Mouse (Mus musculus) myocyte (in vitro differentiated cells): ENCODE measurements around the gene Scamp4. TPM values are rescaled to one million over a fixed set of nuclear protein-coding genes. Genes with fewer than 3 reads are reported as not detected.

Experiments used
- H3K27me3 ChIP-seq: one replicate; pipeline ENCODE4 v1.6.1; 2011; ENCODE audit not compliant: control insufficient read depth, insufficient read depth, insufficient read length
- H3K36me3 ChIP-seq: one replicate; pipeline ENCODE4 v1.6.1; 2011; ENCODE audit not compliant: control insufficient read depth, insufficient read depth
- H3K4me2 ChIP-seq: one replicate; pipeline ENCODE4 v1.6.1; 2011; ENCODE audit warnings: low read depth, control low read depth
- H3K4me3 ChIP-seq: one replicate; pipeline ENCODE4 v1.5.1; 2011; ENCODE audit warnings: mild to moderate bottlenecking, control low read depth, moderate library complexity
- H3K79me2 ChIP-seq: one replicate; pipeline ENCODE4 v1.6.1; 2011; ENCODE audit not compliant: control insufficient read depth, insufficient read depth
- H3ac ChIP-seq: one replicate; pipeline ENCODE4 v1.6.1; 2011; ENCODE audit not compliant: control insufficient read depth, insufficient read length
- CEBPB ChIP-seq: IDR thresholded peaks from 2 replicates; pipeline ENCODE4 v1.6.1; 2011; ENCODE audit warnings: mild to moderate bottlenecking, moderate library complexity; ENCODE audit not compliant: poor library complexity, insufficient read depth, severe bottlenecking
- E2F4 ChIP-seq: IDR thresholded peaks from one replicate; pipeline ENCODE4 v1.6.1; 2011; ENCODE audit warnings: mild to moderate bottlenecking, control low read depth, moderate library complexity; ENCODE audit not compliant: insufficient read depth
- MAX ChIP-seq: IDR thresholded peaks from one replicate; pipeline ENCODE4 v1.6.1; 2011; ENCODE audit warnings: low read depth, mild to moderate bottlenecking, control low read depth
- MYOD1 ChIP-seq, 3 experiments: IDR thresholded peaks; one replicate each; pipeline ENCODE4 v1.6.1; 2011; ENCODE audit warnings: control low read depth in 2 of 3, low read depth in 2 of 3, mild to moderate bottlenecking in 2 of 3, moderate library complexity in 1 of 3; ENCODE audit not compliant: insufficient read length in 2 of 3, control insufficient read depth in 1 of 3
- MYOG ChIP-seq, 3 experiments: IDR thresholded peaks; one replicate each; pipeline ENCODE4 v1.6.1; 2011; ENCODE audit warnings: control low read depth in 2 of 3, low read depth in 2 of 3, mild to moderate bottlenecking in 2 of 3; ENCODE audit not compliant: insufficient read length in 2 of 3, control insufficient read depth in 1 of 3, insufficient read depth in 1 of 3
- POLR2A ChIP-seq: IDR thresholded peaks from one replicate; pipeline ENCODE4 v1.6.1; 2011; ENCODE audit warnings: low read depth, mild to moderate bottlenecking, control low read depth, moderate library complexity; ENCODE audit not compliant: insufficient read length
- POLR2AphosphoS2 ChIP-seq: IDR thresholded peaks from one replicate; pipeline ENCODE4 v1.6.1; 2011; ENCODE audit warnings: low read depth, control low read depth; ENCODE audit not compliant: insufficient read length
- REST ChIP-seq: IDR thresholded peaks from one replicate; pipeline ENCODE4 v1.6.1; 2011; ENCODE audit warnings: mild to moderate bottlenecking, control low read depth, moderate library complexity; ENCODE audit not compliant: insufficient read depth, insufficient read length
- SRF ChIP-seq: IDR thresholded peaks from one replicate; pipeline ENCODE4 v1.6.1; 2011; ENCODE audit warnings: low read depth; ENCODE audit not compliant: control insufficient read depth, insufficient read length
- TCF12 ChIP-seq: IDR thresholded peaks from one replicate; pipeline ENCODE4 v1.6.1; 2011; ENCODE audit warnings: mild to moderate bottlenecking, control low read depth; ENCODE audit not compliant: poor library complexity, insufficient read depth, severe bottlenecking
- TCF3 ChIP-seq: IDR thresholded peaks from one replicate; pipeline ENCODE4 v1.6.1; 2011; ENCODE audit warnings: low read depth, control low read depth; ENCODE audit not compliant: insufficient read length
- USF1 ChIP-seq: IDR thresholded peaks from one replicate; pipeline ENCODE4 v1.6.1; 2011; ENCODE audit warnings: low read depth, mild to moderate bottlenecking, control low read depth, moderate library complexity
- polyA plus RNA-seq: library from polyadenylated mRNA; unstranded; fragments of >200 nt; fragmentation: generic; extraction: Trizol; gene quantifications from one replicate; pipeline ENCODE4 v1.2.1, GENCODE M21; 2012; ENCODE audit warnings: missing spikeins

Gene Scamp4
- polyA plus RNA-seq, 1 experiment = 141 TPM

DNA sequence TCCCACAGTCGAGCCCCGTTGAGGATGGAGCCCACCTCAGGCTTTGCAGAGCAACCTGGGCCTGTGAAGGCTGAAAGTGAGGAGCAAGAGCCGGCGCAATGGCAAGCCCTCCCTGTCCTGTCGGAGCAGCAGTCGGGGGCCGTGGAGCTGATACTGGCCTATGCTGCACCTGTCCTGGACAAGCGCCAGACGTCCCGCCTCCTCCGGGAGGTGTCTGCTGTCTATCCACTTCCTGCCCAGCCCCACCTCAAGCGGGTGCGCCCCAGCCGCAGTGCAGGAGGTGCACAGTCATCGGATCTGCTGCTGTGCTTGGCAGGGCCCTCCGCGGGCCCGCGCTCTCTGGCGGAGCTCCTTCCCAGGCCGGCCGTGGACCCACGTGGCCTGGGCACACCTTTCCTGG, 3.6 kb downstream of the Scamp4 start:
- H3K27me3 ChIP-seq = no peaks in the 10 kb centered on the region
- no peak overlapping the region for H3K4me3 ChIP-seq
- peaks cover 37% of the 10 kb centered on the region for H3K79me2 ChIP-seq
- peaks cover 9% of the 10 kb centered on the region for H3K36me3 ChIP-seq
- no peak overlapping the region for H3ac ChIP-seq
- H3K4me2 ChIP-seq = no peak overlapping the region
- TF ChIP-seq MAX (no peak), POLR2A (no peak), USF1 (no peak), CEBPB (no peak), SRF (no peak), E2F4 (no peak), MYOG (IDR thresholded peaks at IDR 0.05; ENCODE audit: control insufficient read depth in 1 of 3, insufficient read depth in 1 of 3, insufficient read length in 2 of 3, low read depth in 2 of 3) (no peak)

DNA sequence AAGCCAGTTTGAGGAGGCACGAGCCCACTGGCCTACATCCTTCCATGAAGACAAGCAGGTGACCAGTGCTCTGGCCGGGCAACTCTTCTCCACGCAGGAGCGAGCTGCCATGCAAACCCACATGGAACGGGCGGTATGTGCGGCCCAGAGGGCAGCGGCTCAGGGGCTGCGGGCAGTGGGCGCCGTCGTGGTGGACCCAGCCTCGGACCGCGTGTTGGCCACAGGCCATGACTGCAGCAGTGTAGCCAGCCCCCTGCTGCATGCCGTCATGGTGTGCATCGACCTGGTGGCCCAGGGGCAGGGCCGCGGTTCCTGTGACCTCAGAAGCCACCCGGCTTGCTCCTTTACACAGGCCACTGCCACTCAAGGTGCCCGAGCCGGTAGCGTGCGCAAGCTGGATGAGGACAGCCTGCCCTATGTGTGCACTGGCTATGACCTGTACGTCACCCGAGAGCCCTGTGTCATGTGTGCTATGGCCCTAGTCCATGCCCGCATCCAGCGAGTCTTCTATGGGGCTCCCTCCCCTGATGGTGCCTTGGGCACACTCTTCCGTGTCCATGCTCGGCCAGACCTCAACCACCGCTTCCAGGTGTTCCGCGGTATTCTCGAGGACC, 4.2 kb downstream of the Scamp4 start:
- Histone ChIP-seq H3K79me2 (peaks cover 37% of the 10 kb centered on the region), H3K27me3 (no peaks in the 10 kb centered on the region), H3ac (no peak overlapping the region), H3K4me3 (no peak overlapping the region), H3K4me2 (no peak overlapping the region), H3K36me3 (peaks cover 9% of the 10 kb centered on the region)
- TF ChIP-seq TCF12 = no peak
- no peak for TF ChIP-seq MAX
- no peak for TF ChIP-seq POLR2A
- TF ChIP-seq SRF = no peak
- TF ChIP-seq REST = no peak
- no peak for TF ChIP-seq E2F4
- TF ChIP-seq TCF3 = no peak

DNA sequence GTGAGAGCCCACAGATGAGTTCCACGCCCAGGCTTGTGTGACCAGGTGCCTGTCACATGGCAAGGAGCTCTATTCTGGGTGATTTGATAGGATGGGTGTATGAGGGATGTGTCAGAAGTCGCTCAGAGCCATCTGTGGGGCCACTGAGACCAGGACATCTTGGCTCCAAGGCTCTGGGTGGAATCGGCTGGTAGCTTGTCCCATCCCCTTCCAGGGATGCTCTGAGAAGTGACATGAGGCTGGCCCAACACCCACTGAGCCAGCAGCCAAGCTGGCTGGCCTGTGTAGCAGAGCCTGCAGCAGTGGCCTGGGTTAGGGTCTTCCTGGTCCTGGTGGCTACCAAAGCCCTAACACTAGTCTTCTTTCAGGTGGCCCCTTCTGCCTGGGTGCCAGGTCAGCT, 5.8 kb downstream of the Scamp4 start:
- Histone ChIP-seq H3ac (no peak overlapping the region), H3K36me3 (peaks cover 14% of the 10 kb centered on the region), H3K27me3 (no peaks in the 10 kb centered on the region), H3K4me2 (no peak overlapping the region), H3K4me3 (no peak overlapping the region), H3K79me2 (peaks cover 33% of the 10 kb centered on the region)
- TF ChIP-seq SRF (no peak), MAX (no peak), E2F4 (no peak), USF1 (no peak), TCF3 (no peak), POLR2A (no peak), POLR2AphosphoS2 (no peak), REST (no peak), MYOG (IDR thresholded peaks at IDR 0.05; ENCODE audit: control insufficient read depth in 1 of 3, insufficient read depth in 1 of 3, insufficient read length in 2 of 3, low read depth in 2 of 3) (no peak), MYOD1 (IDR thresholded peaks at IDR 0.05; ENCODE audit: control insufficient read depth in 1 of 3, insufficient read length in 2 of 3, low read depth in 2 of 3) (no peak), CEBPB (no peak), TCF12 (no peak)

GRCm38 (mm10) chr10:80609269-80609924, 6.7 kb downstream of the Scamp4 start:
- peaks cover 14% of the 10 kb centered on the region for H3K36me3 ChIP-seq
- H3K4me3 ChIP-seq = no peak overlapping the region
- no peak overlapping the region for H3K4me2 ChIP-seq
- H3K27me3 ChIP-seq = no peaks in the 10 kb centered on the region
- TF ChIP-seq TCF3 = no peak
- TF ChIP-seq MYOD1 (IDR thresholded peaks at IDR 0.05; ENCODE audit: control insufficient read depth in 1 of 3, insufficient read length in 2 of 3, low read depth in 2 of 3) = no peak
- no peak for TF ChIP-seq SRF
- no peak for TF ChIP-seq MYOG (IDR thresholded peaks at IDR 0.05; ENCODE audit: control insufficient read depth in 1 of 3, insufficient read depth in 1 of 3, insufficient read length in 2 of 3, low read depth in 2 of 3)
- TF ChIP-seq POLR2AphosphoS2 = no peak
- TF ChIP-seq REST = no peak
- no peak for TF ChIP-seq E2F4
- TF ChIP-seq CEBPB = no peak
- TF ChIP-seq MAX = no peak
- TF ChIP-seq USF1 = no peak
- TF ChIP-seq POLR2A = no peak
- H3ac ChIP-seq = no peak overlapping the region
- peaks cover 24% of the 10 kb centered on the region for H3K79me2 ChIP-seq
